Comparison of ENCODE assay signal across 12 mouse cellular contexts in the genomic region with DNA sequence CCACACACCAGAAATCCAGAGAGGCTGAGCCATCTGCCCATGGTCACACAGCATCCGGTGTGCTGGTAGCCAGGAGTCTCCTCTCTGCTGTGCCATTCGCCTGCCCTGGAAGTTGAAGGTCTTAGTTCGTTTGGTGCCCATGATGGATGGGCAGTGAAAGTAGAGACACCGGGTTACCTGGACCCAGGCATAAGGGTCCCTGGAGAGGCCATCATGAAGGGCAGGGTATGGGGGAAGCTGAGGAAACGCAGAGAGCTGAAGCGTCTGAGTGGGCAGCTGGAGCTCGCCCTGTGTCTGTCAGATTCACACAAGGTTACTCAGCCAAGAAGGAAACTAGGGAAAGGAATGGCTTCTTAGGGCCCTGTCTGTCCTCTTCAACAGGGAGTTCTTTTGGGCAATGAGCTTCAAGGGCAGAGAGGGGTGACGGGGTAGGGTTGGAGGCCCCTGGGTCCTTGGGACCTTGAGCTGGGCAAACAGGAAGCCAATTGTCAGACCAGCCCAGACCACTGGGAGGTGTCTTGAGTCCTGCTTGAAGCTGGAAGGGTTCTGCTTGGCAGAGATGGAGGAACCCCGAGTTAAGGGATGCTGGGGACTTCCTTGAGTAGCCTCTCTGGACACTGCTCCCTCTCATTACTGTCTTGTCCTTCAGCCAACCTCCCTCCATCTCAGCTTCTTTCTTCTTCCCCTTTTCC.
DNase-seq lines count a peak whose midpoint lies in the region; ATAC-seq and TF ChIP-seq lines count a peak whose summit lies in the region.
"Had no signal": no experiment of that assay in that cellular context is flagged by ENCODE, and none has a peak within 500 bp of the region (broad histone marks: within the 10 kb centered on the region; RNA-seq: fewer than 3 reads in every experiment).

No protein-coding gene starts in this region.

- no peak for DNase-seq in frontal cortex, postnatal 36 days (ENCODE audit: low spot score in 2 of 2)
- no peak for DNase-seq in left cerebral cortex, adult 2 months (ENCODE audit: extremely low spot score in 1 of 2, low spot score in 2 of 2)
- DNase-seq in left cerebral cortex, postnatal 25 days (ENCODE audit: low spot score in 2 of 2): no peak
- no peak for DNase-seq in CH12.LX (ENCODE audit: extremely low read depth)
- no peak for DNase-seq in brain, embryonic 14.5 days (ENCODE audit: low read depth)
- no peak for DNase-seq in thymus, postnatal 14 days
- DNase-seq in adipocyte (ENCODE audit: low spot score): no peak
- DNase-seq: cerebellum, adult 11-12 months; left cerebral cortex, postnatal 4 days had no signal

- H3K36me3 ChIP-seq in CH12.LX (replicated peaks in 1 of 2; ENCODE audit: control insufficient read depth in 1 of 2, insufficient read depth in 1 of 2, low read length in 1 of 2): peaks cover 2 to 29% of the 10 kb centered on the region in 2 experiments

- H3K4me2 ChIP-seq in CH12.LX (ENCODE audit: insufficient read depth, low read depth, poor library complexity, severe bottlenecking): no peak overlapping the region
- H3K4me2 ChIP-seq: heart, embryonic 11.5 days; hindbrain, embryonic 14.5 days had no signal

- peak; percentile 50 for TF ChIP-seq CTCF in left cerebral cortex, adult 2 months (IDR thresholded peaks at IDR 0.05)
- peak in 1 of 2 experiments; percentile 38; a peak in 2 of 4 replicates for TF ChIP-seq CTCF in CH12.LX (conservative IDR thresholded peaks at IDR 0.05 in 1 of 2, IDR thresholded peaks at IDR 0.05 in 1 of 2; ENCODE audit: low read depth in 2 of 2, low read length in 2 of 2)
- peak; percentile 37; the same call in 1 of the 2 replicates for TF ChIP-seq CTCF in brain, embryonic 14.5 days (IDR thresholded peaks at IDR 0.05; ENCODE audit: borderline replicate concordance, extremely low read depth, insufficient read depth, insufficient read length)

- H3K4me3 ChIP-seq in left cerebral cortex, adult 2 months: no peak overlapping the region
- H3K4me3 ChIP-seq in CH12.LX (replicated peaks in 1 of 3; ENCODE audit: low read depth in 2 of 3, low read length in 2 of 3, poor library complexity in 1 of 3): no peak overlapping the region

- in situ Hi-C loops in CH12.LX (cut with MboI; ENCODE audit: low pct_ligation_motif_present, low pct_unique_long_range_greater_than_20kb, low sequenced_read_pairs): no loop called here

- intact Hi-C loops in left cerebral cortex, adult 2 months (cut with DNase I): no loop called here
- intact Hi-C loops in left cerebral cortex, postnatal 25 days (cut with DNase I): no loop called here

- dilution Hi-C loops in CH12.LX (cut with MboI; ENCODE audit: extremely low pct_ligation_motif_present, extremely low pct_unique_long_range_greater_than_20kb, low sequenced_read_pairs): no loop called here

- no peak overlapping the region for H3K9ac ChIP-seq in CH12.LX (ENCODE audit: insufficient read depth, low read depth)
- H3K9ac ChIP-seq: hindbrain, embryonic 14.5 days had no signal

- no peak for TF ChIP-seq EP300 in CH12.LX (IDR thresholded peaks at IDR 0.05; ENCODE audit: low read length)

- peak; percentile 14 for TF ChIP-seq RAD21 in CH12.LX (IDR thresholded peaks at IDR 0.05; ENCODE audit: low read depth, low read length)

- no peak for TF ChIP-seq POLR2A in CH12.LX (IDR thresholded peaks at IDR 0.05; ENCODE audit: low read depth, low read length)
- TF ChIP-seq POLR2A in brain, embryonic 14.5 days (IDR thresholded peaks at IDR 0.05; ENCODE audit: borderline replicate concordance, extremely low read depth, insufficient read depth, insufficient read length, poor library complexity, severe bottlenecking): no peak

- H3K79me2 ChIP-seq in CH12.LX (replicated peaks; ENCODE audit: control insufficient read depth, extremely low read depth, insufficient read depth, poor library complexity, severe bottlenecking): no peaks in the 10 kb centered on the region

- H3K27ac ChIP-seq in left cerebral cortex, adult 2 months: no peak overlapping the region
- H3K27ac ChIP-seq in CH12.LX (ENCODE audit: insufficient read depth, low read depth): no peak overlapping the region
- H3K27ac ChIP-seq: hindbrain, embryonic 14.5 days had no signal

- ATAC-seq in frontal cortex, adult (ENCODE audit: low TSS enrichment): 0 out of 2 replicates have a peak, but pooled peaks have one; percentile 32

- no peaks in the 10 kb centered on the region for H3K9me3 ChIP-seq in CH12.LX (replicated peaks; ENCODE audit: low read length)

- H3K27me3 ChIP-seq in CH12.LX (replicated peaks): no peaks in the 10 kb centered on the region

- peaks cover 13 to 15% of the 10 kb centered on the region in 2 experiments for H3K4me1 ChIP-seq in CH12.LX (ENCODE audit: control insufficient read depth in 1 of 2, insufficient read depth in 2 of 2)

TF ChIP-seq in CH12.LX, 34 proteins besides CTCF, POLR2A, EP300 and RAD21:
- TF ChIP-seq SMC3 (IDR thresholded peaks at IDR 0.05; ENCODE audit: low read depth, low read length): no peak; the same call in 1 of the 2 replicates
- no peak for TF ChIP-seq E2F4 (IDR thresholded peaks at IDR 0.05; ENCODE audit: insufficient replicate concordance, low read depth, low read length)
- TF ChIP-seq JUND (conservative IDR thresholded peaks at IDR 0.05; ENCODE audit: low read depth, low read length): no peak
- TF ChIP-seq ZC3H11A (IDR thresholded peaks at IDR 0.05; ENCODE audit: low read depth, low read length): no peak
- TF ChIP-seq RCOR1 (conservative IDR thresholded peaks at IDR 0.05; ENCODE audit: low read depth, low read length): no peak
- TF ChIP-seq MXI1 (IDR thresholded peaks at IDR 0.05; ENCODE audit: low read depth, low read length): no peak
- no peak for TF ChIP-seq POLR2AphosphoS2 (IDR thresholded peaks at IDR 0.05; ENCODE audit: low read depth, low read length)
- TF ChIP-seq PAX5 (IDR thresholded peaks at IDR 0.05; ENCODE audit: low read length): no peak
- TF ChIP-seq MYC (IDR thresholded peaks at IDR 0.05; ENCODE audit: low read depth, low read length): no peak
- TF ChIP-seq ZNF384 (IDR thresholded peaks at IDR 0.05; ENCODE audit: low read depth, low read length): no peak
- no peak for TF ChIP-seq CHD1 (IDR thresholded peaks at IDR 0.05; ENCODE audit: low read depth, low read length)
- TF ChIP-seq HCFC1 (IDR thresholded peaks at IDR 0.05; ENCODE audit: low read depth, low read length): no peak
